Mouse (Mus musculus) inflammation-experienced regulatory T-cells, adult 6 months (primary cell): ENCODE data around the gene Cyb561d2. TPM values are rescaled to one million over a fixed set of nuclear protein-coding genes. Genes with fewer than 3 reads are reported as not detected.
"Not testable (repeated sequence)": the region's sequence is repeated elsewhere in the genome, so short reads cannot be mapped to it uniquely, and the experiment has no call there.

Experiments used
- ATAC-seq: one replicate; pipeline ENCODE4 v1.8.0; 2017
- polyA plus RNA-seq, 3 experiments: library from polyadenylated mRNA; unstranded; fragments of 100-300 nt; shearing (Covaris generic); gene quantifications; one replicate each; pipeline ENCODE4 v1.2.1; 2017

The Cyb561d2 gene
- polyA plus RNA-seq, 3 experiments from 2014 or later, result 66.5 to 78.0 (median 67.2) TPM

DNA sequence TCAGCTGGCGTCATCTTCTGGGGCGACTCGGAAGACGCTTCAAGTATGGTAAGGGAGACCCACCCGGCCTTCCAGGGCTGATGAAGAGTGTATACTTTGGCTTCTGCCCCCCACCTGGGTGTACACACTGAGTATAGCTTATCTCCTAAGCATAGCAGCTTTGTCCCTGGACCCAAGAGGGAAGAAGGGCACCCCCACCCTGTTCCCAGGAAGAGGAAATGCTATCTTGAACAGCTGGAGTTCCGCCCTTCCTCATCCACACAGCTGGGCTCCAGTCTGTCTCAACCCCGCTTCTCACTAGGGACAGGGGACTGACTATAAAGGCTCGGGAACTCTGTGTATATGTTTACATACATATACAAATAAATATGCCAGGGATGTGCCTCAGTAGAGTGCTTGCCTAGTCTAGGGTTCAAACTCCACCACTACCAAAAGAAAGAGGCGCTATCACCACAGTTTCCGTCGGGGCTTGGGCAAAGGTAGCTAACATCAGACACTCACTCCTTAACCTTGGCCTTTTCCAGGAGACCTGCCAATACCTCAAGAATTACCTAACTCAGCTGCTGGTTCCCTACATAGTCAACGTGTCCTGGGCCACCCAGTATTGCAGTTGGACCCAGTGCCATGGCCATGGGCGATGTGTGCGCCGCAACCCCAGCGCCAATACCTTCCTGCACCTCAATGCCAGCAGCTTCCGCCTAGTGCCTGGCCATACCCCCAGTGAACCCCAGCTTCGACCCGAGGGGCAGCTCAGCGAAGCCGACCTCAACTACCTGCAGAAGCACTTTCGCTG is 29.7 kb upstream of the Cyb561d2 start:
- ATAC-seq, result no peak

DNA sequence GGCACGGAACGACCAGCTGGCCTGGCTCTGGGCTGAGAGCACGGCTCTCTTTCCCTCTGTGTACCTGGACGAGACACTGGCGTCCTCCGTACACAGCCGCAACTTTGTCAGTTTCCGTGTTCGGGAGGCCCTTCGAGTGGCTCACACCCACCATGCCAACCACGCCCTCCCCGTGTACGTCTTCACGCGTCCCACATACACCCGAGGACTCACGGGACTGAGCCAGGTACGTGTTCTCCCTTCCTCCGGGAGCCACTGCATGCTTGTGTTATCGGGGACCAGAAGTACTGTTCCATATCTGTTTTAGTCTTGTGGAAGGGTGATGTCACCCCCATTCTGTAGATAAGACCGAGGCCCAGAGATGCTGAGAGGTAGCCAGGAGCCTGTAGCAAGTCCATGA is 28.9 kb upstream of the Cyb561d2 start:
- no peak for ATAC-seq

DNA sequence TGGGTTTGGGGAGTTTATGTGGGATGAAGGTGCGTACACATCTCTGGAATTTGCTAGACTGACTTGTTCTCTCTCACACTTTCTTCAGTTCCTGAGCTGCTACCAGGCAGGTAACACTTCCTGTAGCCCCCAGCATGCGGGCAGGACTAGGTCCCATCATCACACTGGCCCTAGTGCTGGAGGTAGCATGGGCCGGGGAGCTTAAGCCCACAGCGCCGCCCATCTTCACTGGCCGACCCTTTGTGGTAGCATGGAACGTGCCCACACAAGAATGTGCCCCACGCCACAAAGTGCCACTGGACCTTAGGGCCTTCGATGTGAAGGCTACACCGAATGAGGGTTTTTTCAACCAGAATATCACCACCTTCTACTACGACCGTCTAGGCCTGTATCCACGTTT is 28.0 kb upstream of the Cyb561d2 start:
- no peak for ATAC-seq

DNA sequence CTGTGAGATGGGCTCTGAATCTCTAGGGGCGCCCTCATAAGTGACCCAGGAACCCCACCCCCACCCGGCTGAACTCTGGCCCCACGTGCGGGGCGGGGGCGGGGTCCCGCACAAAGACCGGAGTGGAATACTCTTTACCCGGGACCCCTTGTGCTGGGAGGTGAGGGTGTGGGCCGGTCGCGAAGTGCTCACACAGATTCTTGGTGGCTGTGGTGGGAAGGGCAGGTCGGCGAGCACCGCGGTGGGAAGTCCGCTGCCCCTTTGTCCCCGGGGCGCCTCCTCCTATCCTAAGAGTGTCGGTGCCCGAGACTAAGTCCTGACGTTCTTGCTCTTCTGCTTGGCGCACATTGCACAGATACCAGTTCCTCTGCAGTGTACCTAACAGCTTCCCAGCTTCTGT is 27.3 kb upstream of the Cyb561d2 start:
- ATAC-seq, result peak; percentile 19

DNA sequence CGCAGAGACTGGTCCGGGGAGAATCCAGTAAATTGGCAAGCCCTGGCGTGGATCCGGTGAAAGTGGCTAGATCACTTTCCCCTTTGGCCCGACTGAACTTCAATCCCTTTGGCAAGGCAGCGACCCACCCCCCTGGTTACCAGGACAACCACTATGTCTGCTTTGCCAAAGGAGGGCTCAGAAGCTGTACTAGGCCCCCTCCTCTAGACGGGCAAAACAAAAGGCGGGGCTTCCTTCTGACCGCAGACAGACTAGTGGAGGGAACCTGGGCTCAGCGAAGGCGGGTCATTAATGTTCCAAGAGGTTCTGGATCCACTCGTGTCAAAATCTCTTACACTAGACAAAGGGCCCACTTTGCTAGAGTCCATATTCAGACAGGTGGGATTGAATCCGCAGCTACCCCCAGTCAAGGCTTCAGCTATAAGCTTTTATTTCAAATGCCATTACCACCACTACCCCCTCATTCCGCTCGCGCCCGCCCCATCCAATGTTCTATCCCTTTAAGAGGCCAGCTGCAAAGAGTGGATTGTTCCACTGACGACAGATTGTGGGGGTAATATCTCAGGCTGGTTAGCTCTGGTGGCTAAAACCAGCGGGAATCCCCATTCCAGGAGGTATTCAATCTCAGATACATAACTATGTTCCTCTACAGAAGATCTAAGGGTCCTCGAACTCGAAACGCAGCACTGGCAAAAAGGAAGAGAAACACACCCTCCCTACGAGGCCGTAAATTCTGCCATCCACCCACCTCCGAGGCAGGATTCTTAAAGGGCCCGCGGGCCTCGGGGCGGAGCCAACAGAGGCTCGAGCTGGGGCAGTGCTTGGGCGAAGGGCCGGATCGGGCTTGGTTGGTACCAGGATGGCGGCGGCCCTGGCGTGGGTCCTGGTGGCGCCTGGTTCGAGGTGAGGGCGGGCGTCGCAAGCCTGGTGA is 26.6 kb upstream of the Cyb561d2 start:
- ATAC-seq, result peak; percentile 87

DNA sequence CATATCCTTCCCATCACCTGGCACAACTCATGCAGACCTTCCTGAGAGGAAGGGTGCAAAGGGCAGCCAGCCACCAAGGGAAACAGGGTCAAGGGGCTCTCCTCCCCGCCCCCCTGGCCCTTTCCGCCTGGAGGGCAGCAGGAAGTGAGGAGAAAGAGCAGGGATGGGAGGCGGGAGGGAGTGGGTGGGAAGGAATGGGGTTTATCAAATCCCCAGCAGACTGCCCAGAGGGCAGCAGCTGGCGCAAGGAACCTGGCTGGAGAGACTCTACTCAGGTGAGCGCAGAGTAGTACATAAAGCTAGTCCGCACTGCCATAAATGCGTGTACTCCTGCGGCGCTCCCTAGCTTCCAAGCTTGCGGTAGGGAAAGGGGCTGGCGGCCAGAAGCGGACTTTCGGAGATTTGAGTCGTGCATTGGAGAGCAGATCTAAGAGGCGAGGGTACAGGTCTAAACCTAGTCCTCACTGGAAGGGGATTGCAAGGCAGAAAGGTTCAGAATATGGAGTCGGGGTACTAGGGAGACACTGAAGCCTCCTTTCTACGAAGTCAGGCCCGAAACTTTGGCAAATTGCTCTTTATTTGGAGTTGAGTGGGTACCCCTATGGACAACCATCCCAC is 25.8 kb upstream of the Cyb561d2 start, which contains the start of gene Hyal2:
TSS of gene Hyal2 (plus strand) at position 244 of the 618 bp plus-strand sequence.
- ATAC-seq, result no peak

DNA sequence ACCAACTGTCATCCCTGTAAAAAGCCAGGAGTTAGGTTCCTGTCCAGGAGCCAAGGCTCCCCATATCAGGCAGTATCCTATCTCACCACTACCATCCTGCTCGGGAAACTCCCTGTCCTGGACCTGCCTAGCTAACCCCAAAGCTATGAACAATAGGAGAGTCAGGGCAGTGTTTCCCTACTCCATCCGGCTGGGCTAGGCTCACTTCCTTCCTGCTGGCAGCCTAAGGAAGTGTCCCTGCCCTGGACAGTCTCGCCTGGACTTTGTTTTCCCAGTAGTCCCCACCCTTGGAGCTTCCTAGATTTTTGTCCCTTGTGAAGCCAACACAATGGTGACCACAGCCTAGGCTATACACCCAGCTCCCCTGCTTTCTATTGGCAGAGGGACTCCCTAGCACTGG is 24.9 kb upstream of the Cyb561d2 start:
- no peak for ATAC-seq

DNA sequence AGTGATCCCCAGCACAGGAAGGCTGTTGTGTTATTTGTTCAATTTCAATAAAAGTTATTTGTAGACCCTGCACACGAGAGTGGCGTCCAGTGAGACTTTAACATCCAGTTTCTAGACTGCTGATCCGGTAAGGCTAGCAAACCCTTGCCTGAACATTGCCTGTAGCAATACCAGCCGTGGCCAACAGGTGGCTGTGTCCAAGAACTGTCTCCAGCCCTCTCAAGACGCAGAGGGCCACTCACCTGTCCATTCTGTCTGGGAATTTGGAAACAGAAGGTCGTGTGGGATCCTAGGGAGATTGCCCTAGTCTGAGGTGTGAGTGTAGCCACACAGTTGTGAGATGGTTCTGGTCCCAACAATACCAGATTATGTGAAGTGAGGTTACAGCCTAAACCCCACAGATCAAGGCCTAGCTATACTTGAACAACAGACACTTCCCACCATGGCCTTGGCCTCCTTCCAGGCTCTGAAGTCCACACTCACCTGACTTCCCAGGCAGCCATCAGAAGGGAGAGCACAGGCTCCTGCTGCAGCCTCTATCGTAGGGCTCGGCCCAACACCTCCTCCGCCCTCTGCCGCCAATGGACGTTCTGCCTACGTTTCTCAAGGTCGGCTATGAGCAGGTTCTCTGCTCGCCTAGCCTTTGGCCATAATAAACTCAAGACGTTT is 24.2 kb upstream of the Cyb561d2 start:
- ATAC-seq, result no peak

DNA sequence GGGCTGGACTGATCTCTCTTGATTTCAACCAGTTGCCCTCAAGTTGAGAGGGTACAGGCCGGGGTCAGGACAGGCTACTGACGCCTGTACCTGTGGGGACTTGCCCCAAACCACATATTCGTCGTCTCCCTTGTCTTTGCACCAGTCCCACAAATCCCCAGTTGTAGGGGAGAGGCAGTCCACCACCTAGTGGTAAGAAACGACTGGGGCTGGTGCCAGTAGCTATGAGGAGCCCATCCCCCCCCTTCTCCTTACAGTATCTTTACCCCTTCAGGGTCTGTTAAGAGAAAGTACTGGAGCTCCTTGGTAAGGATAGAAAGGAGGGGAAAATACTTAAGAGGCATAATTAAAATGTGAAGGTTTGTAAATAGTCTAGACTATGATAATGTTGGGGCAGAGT is 23.6 kb upstream of the Cyb561d2 start:
- not testable (repeated sequence) for ATAC-seq

DNA sequence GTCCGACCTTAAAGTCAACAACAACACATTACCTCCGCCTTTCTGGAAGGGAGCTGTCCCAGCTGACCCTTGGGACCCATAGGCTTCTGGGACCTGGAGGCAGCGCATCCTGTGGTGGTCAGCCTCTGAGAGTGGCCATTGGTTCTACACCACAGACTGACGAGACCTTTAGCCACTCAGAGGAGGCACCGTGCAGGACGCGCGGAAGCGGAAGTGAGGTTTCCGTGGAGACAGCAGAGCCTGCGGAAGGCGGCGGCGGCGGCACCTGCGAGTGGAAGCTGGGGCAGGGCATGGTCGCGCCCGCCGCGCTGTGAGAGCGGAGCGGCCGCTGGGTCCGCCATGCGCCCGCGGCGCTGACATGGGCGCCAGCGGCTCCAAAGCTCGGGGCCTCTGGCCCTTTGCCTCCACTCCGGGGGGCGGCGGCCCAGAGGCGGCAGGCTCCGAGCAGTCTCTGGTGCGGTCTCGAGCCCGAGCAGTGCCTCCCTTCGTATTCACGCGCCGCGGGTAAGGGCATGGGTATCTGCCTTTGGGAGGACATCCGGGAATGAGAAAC is 21.1 kb upstream of the Cyb561d2 start, which contains the start of gene Tusc2:
TSS of gene Tusc2 (plus strand) at position 227 of the 553 bp plus-strand sequence.
- peak; percentile 97 for ATAC-seq

DNA sequence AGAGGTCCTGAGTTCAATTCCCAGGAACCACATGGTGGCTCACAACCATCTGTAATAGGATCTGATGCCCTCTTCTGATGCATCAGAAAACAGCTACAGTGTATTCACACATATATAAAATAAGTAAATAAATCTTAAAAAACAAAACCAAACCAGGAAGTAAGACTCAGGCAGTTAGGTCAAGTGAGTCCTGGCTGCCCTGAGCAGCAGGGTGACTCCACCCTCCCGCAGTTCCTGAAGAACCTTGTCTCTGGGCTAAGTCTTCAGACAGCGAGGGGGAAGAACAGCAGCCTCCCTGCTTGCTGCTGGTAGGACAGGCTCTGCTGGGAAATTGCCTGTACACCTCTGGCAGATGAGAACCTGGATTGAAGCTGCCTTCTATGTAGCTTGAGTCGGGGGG is 14.4 kb upstream of the Cyb561d2 start:
- no peak for ATAC-seq

DNA sequence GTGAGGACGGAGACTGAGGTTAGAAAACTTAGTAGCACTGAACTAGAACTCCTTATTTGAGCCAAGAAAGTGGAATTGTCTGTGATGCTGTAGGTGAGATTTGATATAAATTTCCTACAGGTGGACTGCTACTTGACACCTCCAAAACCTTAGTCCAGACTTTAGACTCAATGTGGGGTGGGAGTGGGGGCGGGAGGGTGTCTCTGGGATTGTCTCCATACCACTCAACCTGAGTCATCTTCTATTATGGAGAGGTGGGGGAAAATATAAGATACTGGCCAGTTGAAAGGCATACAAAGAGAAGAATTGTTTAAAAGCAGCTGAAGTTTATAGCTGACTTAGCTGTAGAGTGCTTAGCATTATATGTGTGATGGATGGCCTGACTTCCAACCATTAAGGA is 13.7 kb upstream of the Cyb561d2 start:
- no peak for ATAC-seq

DNA sequence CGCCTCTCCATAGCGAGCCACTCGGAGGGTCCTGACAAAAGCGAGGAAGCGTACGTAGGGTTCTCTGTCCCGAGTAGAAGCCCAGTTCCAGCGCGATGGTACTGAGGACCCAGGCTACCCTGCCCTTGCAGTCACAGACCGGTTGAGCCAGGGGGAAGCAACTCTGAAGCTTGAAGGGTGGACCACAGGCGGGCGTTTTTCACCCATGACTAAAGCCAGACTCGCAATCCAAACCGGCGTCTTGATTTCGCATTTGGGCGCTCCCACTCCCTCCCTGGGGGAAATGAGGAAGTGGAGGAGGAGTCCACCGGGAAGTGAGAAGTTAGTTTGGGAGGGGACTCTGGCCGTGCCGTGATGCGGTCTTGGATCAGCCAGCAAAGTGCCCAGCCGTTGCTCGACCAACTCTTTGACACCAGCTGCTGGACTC is 13.1 kb upstream of the Cyb561d2 start:
- no peak for ATAC-seq

DNA sequence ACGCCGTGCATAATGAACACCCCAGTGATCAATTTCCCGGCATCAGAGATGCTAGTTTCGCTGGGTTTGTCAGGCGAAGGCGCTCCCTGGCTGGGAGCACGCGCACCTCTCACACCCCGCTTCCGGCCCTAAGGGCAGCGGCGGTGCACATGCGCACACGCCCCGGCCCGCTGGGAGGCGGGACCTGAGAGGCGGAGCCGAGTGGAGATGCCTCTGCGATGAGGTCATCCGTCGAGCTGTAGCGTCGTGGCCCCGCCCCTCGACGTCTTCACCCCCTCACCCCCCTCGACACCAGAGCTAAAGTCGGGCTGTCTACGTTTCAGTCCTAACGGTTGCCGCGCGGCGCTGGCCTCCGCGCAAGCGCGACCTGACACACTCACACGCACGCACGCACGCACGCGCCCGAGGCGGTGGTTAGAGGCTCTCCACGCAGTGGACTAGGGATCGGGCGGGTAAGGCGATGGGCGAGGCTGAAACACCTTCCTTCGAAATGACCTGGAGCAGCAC is 12.4 kb upstream of the Cyb561d2 start:
- ATAC-seq, result peak; percentile 74

DNA sequence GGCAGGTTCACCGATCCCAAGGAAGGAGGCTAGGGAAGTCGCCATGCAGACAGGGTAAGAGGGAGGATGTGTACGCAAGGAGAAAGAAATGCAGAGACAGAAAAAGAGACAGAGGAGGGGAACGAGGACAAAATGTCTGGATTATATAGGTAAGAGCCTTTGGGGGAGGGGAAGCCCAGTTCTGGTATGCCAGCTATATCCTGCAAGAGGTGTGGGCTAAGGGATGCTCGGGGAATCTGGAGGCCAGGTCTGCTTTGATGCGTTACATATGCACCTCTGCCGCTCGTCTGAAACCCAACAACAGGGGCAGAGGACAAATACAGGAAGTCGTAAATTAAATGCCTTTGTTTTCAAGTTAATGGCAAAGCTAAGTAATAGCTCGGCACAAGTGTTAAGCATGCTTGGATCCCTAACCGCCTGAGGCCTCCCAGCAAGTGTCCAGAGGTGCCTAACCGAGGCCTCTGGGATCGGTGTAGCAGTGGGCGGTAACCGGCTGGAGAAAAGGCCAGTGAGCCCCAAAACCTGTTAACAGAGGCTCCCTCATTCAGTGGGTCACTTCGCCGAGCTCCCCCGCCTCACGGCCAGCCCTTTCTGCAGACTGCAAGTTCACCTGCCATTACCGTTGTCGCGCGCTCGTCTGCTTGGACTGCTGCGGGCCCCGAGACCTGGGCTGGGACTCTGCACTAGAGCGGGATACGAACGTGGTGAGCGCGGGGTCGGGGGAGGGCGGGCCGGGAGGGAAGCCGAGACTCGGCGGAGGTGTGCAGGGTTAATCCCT is 11.7 kb upstream of the Cyb561d2 start:
- ATAC-seq, result no peak

DNA sequence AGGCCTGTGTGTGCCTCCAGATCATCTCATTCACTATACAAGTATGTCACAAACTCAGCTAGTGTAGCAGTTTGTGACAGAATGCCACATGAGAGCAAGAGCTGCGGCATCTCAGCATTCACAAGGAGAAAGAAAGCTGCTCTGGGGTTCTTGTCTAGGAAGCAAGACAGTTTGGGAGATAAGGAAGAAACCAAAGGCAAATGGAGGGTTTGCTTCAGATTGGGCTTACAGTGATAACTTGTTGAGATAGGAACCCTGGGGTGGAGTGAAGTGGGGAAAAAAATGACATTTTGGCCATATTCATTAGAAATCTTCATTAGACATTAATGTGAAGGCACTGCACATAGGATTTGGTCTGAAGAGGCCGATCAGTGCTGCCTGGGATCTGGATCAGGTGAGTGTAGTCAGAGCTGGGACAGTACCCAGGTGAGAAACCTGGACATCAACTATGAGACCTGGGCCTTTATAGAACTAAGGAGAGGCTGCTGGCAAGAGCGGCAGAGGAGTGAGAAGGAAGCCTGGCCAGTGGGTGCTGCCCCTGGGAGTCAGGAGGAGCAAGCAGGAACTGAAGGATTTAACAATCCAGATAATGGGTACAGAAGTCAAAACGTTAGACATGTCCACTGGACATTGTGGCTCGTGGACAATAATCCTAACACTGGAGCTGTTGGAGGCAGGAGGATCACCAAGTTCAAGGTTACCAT is 10.8 kb upstream of the Cyb561d2 start:
- no peak for ATAC-seq

DNA sequence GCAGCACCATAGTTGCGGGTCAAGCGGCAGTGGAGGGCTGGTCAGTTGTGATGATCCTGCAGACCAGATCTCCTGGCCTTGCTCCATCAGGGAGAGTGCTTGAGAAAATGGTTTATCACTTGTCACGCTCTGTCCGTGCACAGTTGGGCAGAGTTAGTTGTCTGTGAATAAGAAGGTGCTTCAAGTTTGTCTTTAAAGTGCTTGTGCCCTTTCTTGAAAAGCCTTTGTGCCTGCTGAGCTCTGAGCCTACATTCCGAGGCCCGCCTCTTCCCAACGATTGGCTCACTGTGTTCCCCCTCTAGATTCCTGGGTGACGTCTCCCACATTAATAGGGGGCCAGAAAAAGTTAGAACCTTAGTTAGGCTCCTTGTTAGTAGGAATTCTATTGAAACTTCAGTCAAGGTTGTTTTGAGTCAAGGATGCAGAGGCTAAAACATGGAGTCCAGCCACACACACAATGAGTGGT is 9.9 kb upstream of the Cyb561d2 start:
- no peak for ATAC-seq

DNA sequence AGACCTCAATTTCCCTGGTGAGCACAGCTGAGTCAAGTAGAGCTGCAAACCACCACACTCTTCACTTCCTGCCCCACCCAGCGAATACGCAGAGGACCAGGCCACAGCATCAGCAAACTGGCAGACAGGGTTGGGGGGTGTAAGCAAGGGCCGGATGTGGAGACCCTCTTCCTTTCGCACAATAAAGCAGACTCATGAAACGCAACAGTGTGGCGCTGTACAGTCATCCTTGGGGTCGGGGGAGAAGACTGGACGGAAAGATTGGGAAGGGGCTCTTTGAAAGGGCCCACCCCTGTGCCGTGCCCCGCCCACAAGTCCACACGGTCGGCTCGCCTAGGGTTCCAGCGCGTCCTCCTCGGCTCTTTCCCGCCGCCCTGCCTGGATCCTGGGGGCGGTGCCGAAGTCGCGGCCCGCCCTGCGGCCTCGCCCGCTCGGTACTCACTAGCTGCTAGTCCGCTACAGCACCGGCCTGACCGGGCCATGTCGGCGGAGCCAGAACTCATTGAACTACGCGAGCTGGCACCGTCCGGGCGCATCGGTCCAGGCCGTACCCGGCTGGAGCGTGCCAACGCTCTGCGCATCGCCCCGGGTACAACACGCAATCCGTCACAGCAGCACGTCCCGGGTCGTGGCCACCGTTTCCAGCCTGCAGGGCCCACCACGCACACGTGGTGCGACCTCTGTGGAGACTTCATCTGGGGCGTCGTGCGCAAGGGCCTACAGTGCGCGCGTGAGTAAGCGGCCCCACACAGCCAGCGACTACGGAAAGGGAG is 9.3 kb upstream of the Cyb561d2 start, which contains the start of gene Rassf1:
TSS of gene Rassf1 (plus strand) at position 439 of the 773 bp plus-strand sequence.
- ATAC-seq, result peak; percentile 72

DNA sequence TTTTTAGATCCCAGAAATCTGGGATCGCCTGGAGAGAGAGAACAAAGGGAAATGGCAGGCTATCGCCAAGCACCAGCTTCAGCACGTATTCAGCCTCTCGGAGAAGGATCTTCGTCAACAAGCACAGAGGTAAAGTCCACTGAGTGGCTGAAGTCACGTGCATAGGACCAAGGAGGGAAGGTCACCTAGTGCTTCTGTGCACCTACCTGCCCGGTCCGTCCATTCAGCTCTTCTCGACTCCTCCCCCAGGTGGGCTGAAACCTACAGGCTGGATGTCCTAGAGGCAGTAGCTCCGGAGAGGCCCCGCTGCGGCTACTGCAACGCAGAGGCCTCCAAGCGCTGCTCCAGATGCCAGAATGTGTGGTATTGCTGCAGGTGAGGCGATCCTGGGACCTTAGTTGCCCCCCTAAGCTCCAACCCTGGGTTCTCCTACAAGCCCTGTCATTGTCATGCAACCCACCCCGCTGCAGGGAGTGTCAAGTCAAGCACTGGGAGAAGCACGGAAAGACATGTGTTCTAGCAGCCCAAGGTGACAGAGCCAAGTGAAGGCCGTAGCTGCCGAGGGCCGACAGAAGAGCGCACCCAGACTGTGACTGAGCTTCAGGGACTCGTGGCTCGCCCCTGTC is 8.6 kb upstream of the Cyb561d2 start:
- no peak for ATAC-seq
